Mouse (Mus musculus) bone marrow, adult 2 months (tissue): Measurements from ENCODE around the gene Fgfr2. TPM values are rescaled to one million over a fixed set of nuclear protein-coding genes. Genes with fewer than 3 reads are reported as not detected.
A peak's percentile ranks its signal among the peaks of the same experiment; 100 is the strongest.

Experiments used
- H3K27ac ChIP-seq: fragments of 200-500 bp; 2 replicates; pipeline ENCODE4 v1.5.1; 2012; ENCODE audit warnings: low read depth, mild to moderate bottlenecking, control low read depth, inconsistent platforms, low read length; ENCODE audit not compliant: control insufficient read depth, poor library complexity, insufficient read depth
- H3K4me1 ChIP-seq: fragments of 200-500 bp; 2 replicates; pipeline ENCODE4 v1.6.1; 2011; ENCODE audit warnings: low read length; ENCODE audit not compliant: control insufficient read depth, insufficient read depth
- H3K4me3 ChIP-seq: fragments of 200-500 bp; replicated peaks from 2 replicates; pipeline ENCODE3; 2011; ENCODE audit warnings: mild to moderate bottlenecking, low read depth, low read length, control low read depth; ENCODE audit not compliant: control insufficient read depth
- CTCF ChIP-seq: fragments of 200-500 bp; IDR thresholded peaks from 2 replicates; pipeline ENCODE4 v1.5.1; 2011; ENCODE audit warnings: low read length, control low read depth; ENCODE audit not compliant: control insufficient read depth, insufficient read depth
- POLR2A ChIP-seq: fragments of 200-500 bp; IDR thresholded peaks from 2 replicates; pipeline ENCODE4 v1.6.1; 2011; ENCODE audit warnings: low read depth, mild to moderate bottlenecking, control low read depth, low read length, borderline replicate concordance; ENCODE audit not compliant: control insufficient read depth
- WGBS: fragments of 180-500 bp; shearing (Covaris S2); methylation state at CpG from one replicate; pipeline ENCODE4 v1.1.7; 2018; 5-methylcytosine and 5-hydroxymethylcytosine counted together
- polyA plus RNA-seq: library from polyadenylated mRNA; stranded (reverse); fragments of >200 nt; gene quantifications from 2 replicates; pipeline ENCODE4 v1.2.4, GENCODE M21; 2011; ENCODE audit warnings: low replicate concordance; ENCODE audit not compliant: missing spikeins, insufficient read depth, insufficient read length

Gene Fgfr2
- polyA plus RNA-seq, 1 experiment = 8.2 TPM

DNA sequence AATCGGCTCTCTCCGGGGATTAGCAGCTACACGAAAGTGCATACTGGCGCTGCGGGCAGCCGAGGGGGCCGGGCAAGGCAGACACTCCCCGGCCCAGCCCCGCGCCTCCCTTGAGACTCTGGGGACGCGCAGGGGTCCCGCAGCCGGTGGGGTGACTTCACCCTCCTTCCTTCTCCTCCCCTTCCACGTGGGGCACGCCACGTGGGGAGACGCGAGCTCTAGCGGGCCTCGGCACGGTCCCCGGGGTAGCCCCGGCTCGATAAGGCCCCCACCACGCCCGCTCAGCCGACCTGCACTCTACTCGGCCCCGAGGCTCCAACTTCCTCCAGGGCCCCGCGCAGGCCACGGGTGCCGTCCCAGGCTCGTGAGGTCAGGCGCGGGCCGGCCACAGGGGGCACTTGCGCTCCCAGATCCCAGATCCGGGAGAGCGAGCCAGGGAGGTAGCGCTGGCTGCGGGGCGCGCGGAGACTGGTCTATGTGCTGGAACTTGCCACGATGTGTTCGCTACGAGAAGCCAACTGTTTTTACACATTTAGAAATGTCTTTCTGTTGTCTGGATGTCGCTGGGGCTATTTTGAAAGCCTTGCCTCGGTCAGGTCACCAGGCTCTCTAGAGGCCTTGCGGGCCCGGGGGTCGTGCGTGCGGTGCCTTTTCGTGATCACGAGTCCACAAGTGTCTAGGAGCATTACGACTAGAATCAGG lies 1.0 kb upstream of the Fgfr2 start, which contains the start of gene Ctbp2:
Ctbp2 (minus strand) TSS at position 356 of the 702 bp plus-strand sequence.
- 1% methylated on average over 59 of the region's 59 CpGs for WGBS
- H3K4me1 ChIP-seq = no peaks in the 10 kb centered on the region; the same call in 1 of the 2 replicates
- TF ChIP-seq CTCF = peak; percentile 24; the same call in 1 of the 2 replicates
- peak; percentile 6; the same call in 1 of the 2 replicates for TF ChIP-seq POLR2A
- H3K4me3 ChIP-seq = peak within 1 kb of the TSS; percentile 69
- H3K27ac ChIP-seq = peak within 1 kb of the TSS; percentile 80

GRCm38 (mm10) chr7:133122379-133123243 lies 539 bp downstream of the Fgfr2 start:
- peak overlapping the region; percentile 69 for H3K4me3 ChIP-seq
- WGBS = 1% methylated on average over 96 of the region's 102 CpGs
- no peaks in the 10 kb centered on the region for H3K4me1 ChIP-seq
- TF ChIP-seq CTCF (no peak), POLR2A (no peak)
- peak overlapping the region; percentile 69 for H3K27ac ChIP-seq

DNA sequence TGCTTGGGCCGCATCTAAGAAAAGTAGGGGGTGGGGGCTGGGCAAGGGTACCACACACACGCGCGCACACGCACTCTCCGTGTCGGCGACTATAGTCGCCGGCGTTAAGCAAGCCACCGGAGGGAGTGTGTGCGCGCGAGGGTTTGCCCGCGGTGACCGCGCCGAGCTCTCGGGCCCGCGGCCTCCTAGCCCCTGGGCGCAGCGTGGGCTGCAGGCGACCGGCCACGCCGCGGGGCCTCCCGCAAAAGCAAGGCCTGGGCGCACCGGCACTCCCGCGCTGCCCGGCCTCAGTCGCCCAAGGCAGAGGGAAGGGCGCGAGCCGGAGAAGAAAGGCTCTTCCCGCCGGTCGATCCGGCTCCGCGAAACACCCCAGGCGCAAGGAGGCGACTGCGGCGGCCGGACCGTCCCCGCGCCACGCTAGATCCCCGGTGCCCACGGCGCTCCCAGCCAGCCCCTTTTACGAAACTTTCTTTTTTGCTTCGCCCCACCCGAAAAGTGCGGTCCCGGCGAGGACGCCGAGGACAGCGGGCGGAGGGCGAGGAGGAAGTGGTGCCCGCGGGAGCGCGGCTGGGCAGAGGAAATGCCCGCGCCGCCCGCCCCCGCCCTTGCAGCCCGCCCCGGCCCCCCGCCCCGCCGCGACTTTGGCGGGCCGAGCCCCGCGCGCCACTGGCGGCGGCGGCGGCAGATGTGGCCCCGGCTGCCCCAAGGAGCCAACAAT lies 1.3 kb downstream of the Fgfr2 start:
- Histone ChIP-seq H3K4me1 (no peaks in the 10 kb centered on the region), H3K27ac (peak overlapping the region; percentile 85), H3K4me3 (peak overlapping the region; percentile 69)
- no peak for TF ChIP-seq CTCF
- peak; percentile 18; the same call in 1 of the 2 replicates for TF ChIP-seq POLR2A
- WGBS = 1% methylated on average over 92 of the region's 94 CpGs

DNA sequence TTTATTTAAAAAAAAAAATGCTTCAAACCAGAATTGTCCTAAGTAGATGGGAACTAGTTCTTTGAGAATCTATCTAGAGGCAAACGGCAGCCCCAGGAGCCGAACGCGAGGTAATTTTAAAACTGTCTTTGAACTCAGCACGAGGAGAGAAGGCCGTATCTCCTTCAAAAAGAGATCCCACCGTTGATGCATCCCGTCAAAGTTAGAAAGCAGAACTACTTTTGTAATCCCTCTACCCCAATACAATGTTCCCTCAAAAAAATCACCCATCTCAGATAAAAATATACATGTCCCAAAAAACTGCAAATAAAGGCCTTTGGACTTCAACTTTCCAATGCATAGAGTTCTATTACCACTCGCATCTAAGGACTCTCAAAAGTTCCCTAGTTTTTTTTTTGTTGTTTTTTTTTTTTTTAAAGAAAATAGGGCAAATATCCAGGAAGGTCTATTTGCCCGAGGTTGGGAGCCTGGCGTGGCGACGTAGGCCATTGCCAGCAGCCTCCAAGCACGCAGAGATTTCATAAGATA lies 2.0 kb downstream of the Fgfr2 start:
- Histone ChIP-seq H3K4me3 (peak overlapping the region; percentile 65), H3K27ac (peak overlapping the region; percentile 85), H3K4me1 (no peaks in the 10 kb centered on the region)
- TF ChIP-seq POLR2A = no peak
- TF ChIP-seq CTCF = no peak
- 24% methylated on average over 14 of the region's 14 CpGs for WGBS

- no peaks in the 10 kb centered on the region for H3K4me1 ChIP-seq
- TF ChIP-seq CTCF (no peak), POLR2A (no peak)
- H3K4me3 ChIP-seq = no peak overlapping the region
- WGBS = 74% methylated on average over 15 of the region's 15 CpGs
- H3K27ac ChIP-seq = no peak overlapping the region
Observed at GRCm38 (mm10) chr7:133120221-133120751, 2.9 kb downstream of the Fgfr2 start.

DNA sequence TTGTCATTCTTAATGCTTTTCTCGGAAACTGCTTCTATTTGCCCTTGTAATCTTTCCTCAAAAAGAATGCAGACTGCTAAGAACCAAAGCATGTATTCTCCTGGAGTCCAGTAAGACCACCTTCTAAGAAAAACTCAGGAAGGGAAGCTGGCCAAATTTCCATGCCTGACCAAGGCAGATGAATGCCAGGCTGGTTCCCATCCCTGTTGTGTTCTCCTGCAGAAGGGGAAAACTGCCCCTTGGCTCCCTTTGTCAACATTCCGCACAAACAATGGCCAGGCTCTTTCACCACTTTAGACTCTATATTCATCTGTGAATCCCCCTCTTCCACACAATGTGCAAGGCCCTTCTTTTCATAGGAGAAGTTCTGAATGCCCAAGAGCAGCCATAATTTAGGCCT lies 5.3 kb downstream of the Fgfr2 start:
- H3K4me1 ChIP-seq = no peaks in the 10 kb centered on the region

GRCm38 (mm10) chr7:133116542-133116941 lies 6.6 kb downstream of the Fgfr2 start:
- Histone ChIP-seq H3K27ac (no peak overlapping the region), H3K4me3 (no peak overlapping the region), H3K4me1 (no peaks in the 10 kb centered on the region)
- TF ChIP-seq CTCF = no peak
- TF ChIP-seq POLR2A = no peak

More for the DNA sequence above, 5.3 kb downstream of the Fgfr2 start:
- 77% methylated on average over 2 of the region's 2 CpGs for WGBS
- no peak overlapping the region for H3K4me3 ChIP-seq
- no peak overlapping the region for H3K27ac ChIP-seq
- no peak for TF ChIP-seq POLR2A
- no peak for TF ChIP-seq CTCF
